Mouse (Mus musculus) kidney, embryonic 15.5 days (tissue): ENCODE measurements around the gene Eps8. TPM values are rescaled to one million over a fixed set of nuclear protein-coding genes. Genes with fewer than 3 reads are reported as not detected.

Experiments
- ATAC-seq: fragments of 200-750 bp; cut with Nextera tagmentation; replicated peaks from 2 replicates; pipeline ENCODE4 v1.8.0; 2017; ENCODE audit warnings: moderate TSS enrichment; ENCODE audit not compliant: low FRiP score
- H3K27ac ChIP-seq: fragments of 300-500 bp; sonication (generic); 2 replicates; pipeline ENCODE4 v1.5.1; 2015; ENCODE audit warnings: mild to moderate bottlenecking, inconsistent platforms
- H3K27me3 ChIP-seq: fragments of 300-500 bp; sonication (generic); 2 replicates; pipeline ENCODE4 v1.6.1; 2015; ENCODE audit warnings: inconsistent platforms
- H3K36me3 ChIP-seq: fragments of 300-500 bp; sonication (generic); 2 replicates; pipeline ENCODE4 v1.6.1; 2015; ENCODE audit warnings: inconsistent platforms
- H3K4me1 ChIP-seq: fragments of 300-500 bp; sonication (generic); 2 replicates; pipeline ENCODE4 v1.6.1; 2015; ENCODE audit warnings: inconsistent platforms
- H3K4me2 ChIP-seq: fragments of 300-500 bp; sonication (generic); 2 replicates; pipeline ENCODE4 v1.6.1; 2015; ENCODE audit warnings: moderate library complexity, mild to moderate bottlenecking, inconsistent platforms
- H3K4me3 ChIP-seq: fragments of 300-500 bp; sonication (generic); replicated peaks from 2 replicates; pipeline ENCODE4 v1.5.1; 2015; ENCODE audit warnings: mild to moderate bottlenecking, inconsistent platforms
- H3K9ac ChIP-seq: fragments of 300-500 bp; sonication (generic); 2 replicates; pipeline ENCODE4 v1.6.1; 2015; ENCODE audit warnings: mild to moderate bottlenecking, inconsistent platforms
- H3K9me3 ChIP-seq: fragments of 300-500 bp; sonication (generic); replicated peaks from 2 replicates; pipeline ENCODE4 v1.6.1; 2016; ENCODE audit warnings: inconsistent platforms
- WGBS: fragments of 180-500 bp; shearing (Covaris S2); methylation state at CpG from one replicate; pipeline ENCODE4 v1.1.7; 2015; ENCODE audit warnings: mixed read lengths; 5-methylcytosine and 5-hydroxymethylcytosine counted together
- polyA plus RNA-seq: library from polyadenylated mRNA; unstranded; fragments of >200 nt; fragmentation: Nextera tagmentation; extraction: Ambion mirVana; gene quantifications from 2 replicates; pipeline ENCODE4 v1.2.1, GENCODE M21; 2015

Eps8 gene
- polyA plus RNA-seq, 1 experiment from 2014 or later = 31.1 TPM

GRCm38 (mm10) chr6:137682629-137683028 is 28.0 kb upstream of the Eps8 start:
- WGBS = 74% methylated on average over 2 of the region's 2 CpGs

GRCm38 (mm10) chr6:137681000-137681399 is 26.3 kb upstream of the Eps8 start:
- H3K4me2 ChIP-seq = no peak overlapping the region
- H3K9ac ChIP-seq = no peak overlapping the region
- 87% methylated on average over 2 of the region's 2 CpGs for WGBS

More at GRCm38 (mm10) chr6:137682629-137683028, 28.0 kb upstream of the Eps8 start:
- H3K4me2 ChIP-seq = no peak overlapping the region
- H3K9ac ChIP-seq = no peak overlapping the region
- H3K27ac ChIP-seq = no peak overlapping the region
- no peak for ATAC-seq
- H3K4me1 ChIP-seq = no peaks in the 10 kb centered on the region
- no peak overlapping the region for H3K4me3 ChIP-seq
- H3K36me3 ChIP-seq = no peaks in the 10 kb centered on the region
- H3K27me3 ChIP-seq = no peaks in the 10 kb centered on the region
- H3K9me3 ChIP-seq = no peaks in the 10 kb centered on the region

GRCm38 (mm10) chr6:137676581-137676980 is 21.9 kb upstream of the Eps8 start:
- no peaks in the 10 kb centered on the region for H3K36me3 ChIP-seq
- H3K27me3 ChIP-seq = no peaks in the 10 kb centered on the region
- H3K4me2 ChIP-seq = no peak overlapping the region
- H3K27ac ChIP-seq = no peak overlapping the region
- no peaks in the 10 kb centered on the region for H3K9me3 ChIP-seq
- H3K4me1 ChIP-seq = no peaks in the 10 kb centered on the region
- no peak overlapping the region for H3K9ac ChIP-seq
- H3K4me3 ChIP-seq = no peak overlapping the region
- ATAC-seq = no peak
- WGBS = 88% methylated on average over 12 of the region's 12 CpGs

More at GRCm38 (mm10) chr6:137681000-137681399, 26.3 kb upstream of the Eps8 start:
- H3K4me1 ChIP-seq = no peaks in the 10 kb centered on the region
- no peak for ATAC-seq
- H3K27me3 ChIP-seq = no peaks in the 10 kb centered on the region
- no peak overlapping the region for H3K27ac ChIP-seq
- H3K9me3 ChIP-seq = no peaks in the 10 kb centered on the region
- H3K4me3 ChIP-seq = no peak overlapping the region
- no peaks in the 10 kb centered on the region for H3K36me3 ChIP-seq

GRCm38 (mm10) chr6:137675556-137675955 is 20.9 kb upstream of the Eps8 start:
- WGBS = 53% methylated on average over 5 of the region's 5 CpGs
- no peak for ATAC-seq
- Histone ChIP-seq H3K4me1 (no peaks in the 10 kb centered on the region), H3K27me3 (no peaks in the 10 kb centered on the region), H3K9ac (no peak overlapping the region), H3K4me2 (no peak overlapping the region), H3K4me3 (no peak overlapping the region), H3K9me3 (no peaks in the 10 kb centered on the region), H3K36me3 (no peaks in the 10 kb centered on the region), H3K27ac (no peak overlapping the region)

GRCm38 (mm10) chr6:137673301-137673700 is 18.6 kb upstream of the Eps8 start:
- no peak overlapping the region for H3K4me2 ChIP-seq
- no peak overlapping the region for H3K9ac ChIP-seq
- H3K9me3 ChIP-seq = no peaks in the 10 kb centered on the region
- no peaks in the 10 kb centered on the region for H3K36me3 ChIP-seq
- no peaks in the 10 kb centered on the region for H3K27me3 ChIP-seq
- no peaks in the 10 kb centered on the region for H3K4me1 ChIP-seq
- H3K27ac ChIP-seq = no peak overlapping the region
- no peak overlapping the region for H3K4me3 ChIP-seq
- ATAC-seq = no peak
- 80% methylated on average over 15 of the region's 15 CpGs for WGBS

- no peak for ATAC-seq
- H3K27me3 ChIP-seq = no peaks in the 10 kb centered on the region
- H3K27ac ChIP-seq = no peak overlapping the region
- no peak overlapping the region for H3K9ac ChIP-seq
- H3K4me1 ChIP-seq = no peaks in the 10 kb centered on the region
- no peaks in the 10 kb centered on the region for H3K9me3 ChIP-seq
- H3K4me3 ChIP-seq = no peak overlapping the region
- H3K4me2 ChIP-seq = no peak overlapping the region
- H3K36me3 ChIP-seq = no peaks in the 10 kb centered on the region
- WGBS = 83% methylated on average over 10 of the region's 10 CpGs
Observed at GRCm38 (mm10) chr6:137671561-137671960, 16.9 kb upstream of the Eps8 start.

- Histone ChIP-seq H3K4me2 (no peak overlapping the region), H3K9ac (no peak overlapping the region), H3K9me3 (no peaks in the 10 kb centered on the region), H3K27ac (no peak overlapping the region), H3K4me1 (no peaks in the 10 kb centered on the region), H3K4me3 (no peak overlapping the region), H3K27me3 (no peaks in the 10 kb centered on the region), H3K36me3 (no peaks in the 10 kb centered on the region)
- WGBS = 93% methylated on average over 9 of the region's 9 CpGs
- no peak for ATAC-seq
Observed at GRCm38 (mm10) chr6:137670820-137671219, 16.1 kb upstream of the Eps8 start.

GRCm38 (mm10) chr6:137669876-137670275 is 15.2 kb upstream of the Eps8 start:
- H3K4me3 ChIP-seq = no peak overlapping the region
- H3K36me3 ChIP-seq = no peaks in the 10 kb centered on the region
- H3K27ac ChIP-seq = no peak overlapping the region
- H3K9ac ChIP-seq = no peak overlapping the region
- WGBS = 88% methylated on average over 3 of the region's 3 CpGs
- no peak for ATAC-seq
- H3K4me2 ChIP-seq = no peak overlapping the region
- H3K27me3 ChIP-seq = no peaks in the 10 kb centered on the region
- H3K9me3 ChIP-seq = no peaks in the 10 kb centered on the region
- H3K4me1 ChIP-seq = no peaks in the 10 kb centered on the region

- ATAC-seq = no peak
- WGBS = 90% methylated on average over 1 of the region's 1 CpGs
- H3K9me3 ChIP-seq = no peaks in the 10 kb centered on the region
- H3K4me1 ChIP-seq = no peaks in the 10 kb centered on the region
- H3K9ac ChIP-seq = no peak overlapping the region
- H3K36me3 ChIP-seq = no peaks in the 10 kb centered on the region
- H3K27me3 ChIP-seq = no peaks in the 10 kb centered on the region
- no peak overlapping the region for H3K4me3 ChIP-seq
- H3K4me2 ChIP-seq = no peak overlapping the region
- no peak overlapping the region for H3K27ac ChIP-seq
Observed at GRCm38 (mm10) chr6:137669433-137669832, 14.8 kb upstream of the Eps8 start.

GRCm38 (mm10) chr6:137668331-137668730 is 13.7 kb upstream of the Eps8 start:
- whole genome bisulfite sequencing = 70% methylated on average over 3 of the region's 3 CpGs

GRCm38 (mm10) chr6:137667665-137668064 is 13.0 kb upstream of the Eps8 start:
- no peaks in the 10 kb centered on the region for H3K27me3 ChIP-seq
- no peaks in the 10 kb centered on the region for H3K4me1 ChIP-seq
- no peak for ATAC-seq
- WGBS = 75% methylated on average over 3 of the region's 3 CpGs
- H3K9ac ChIP-seq = no peak overlapping the region
- no peaks in the 10 kb centered on the region for H3K36me3 ChIP-seq
- H3K9me3 ChIP-seq = no peaks in the 10 kb centered on the region
- H3K4me2 ChIP-seq = no peak overlapping the region
- no peak overlapping the region for H3K27ac ChIP-seq
- H3K4me3 ChIP-seq = no peak overlapping the region

More at GRCm38 (mm10) chr6:137668331-137668730, 13.7 kb upstream of the Eps8 start:
- Histone ChIP-seq H3K9ac (no peak overlapping the region), H3K4me3 (no peak overlapping the region), H3K27ac (no peak overlapping the region), H3K36me3 (no peaks in the 10 kb centered on the region), H3K4me2 (no peak overlapping the region), H3K9me3 (no peaks in the 10 kb centered on the region), H3K27me3 (no peaks in the 10 kb centered on the region), H3K4me1 (no peaks in the 10 kb centered on the region)
- ATAC-seq = no peak

- Histone ChIP-seq H3K4me2 (no peak overlapping the region), H3K27me3 (no peaks in the 10 kb centered on the region), H3K36me3 (no peaks in the 10 kb centered on the region), H3K27ac (no peak overlapping the region), H3K9me3 (no peaks in the 10 kb centered on the region), H3K9ac (no peak overlapping the region), H3K4me3 (no peak overlapping the region), H3K4me1 (no peaks in the 10 kb centered on the region)
- ATAC-seq = no peak
- WGBS = 60% methylated on average over 3 of the region's 3 CpGs
Observed at GRCm38 (mm10) chr6:137664936-137665335, 10.3 kb upstream of the Eps8 start.

GRCm38 (mm10) chr6:137661583-137662365 is 7.1 kb upstream of the Eps8 start:
- Histone ChIP-seq H3K27ac (no peak overlapping the region), H3K9me3 (no peaks in the 10 kb centered on the region), H3K9ac (no peak overlapping the region), H3K4me3 (no peak overlapping the region), H3K4me1 (no peaks in the 10 kb centered on the region), H3K4me2 (no peak overlapping the region), H3K27me3 (no peaks in the 10 kb centered on the region), H3K36me3 (no peaks in the 10 kb centered on the region)
- WGBS = 93% methylated on average over 23 of the region's 23 CpGs
- no peak for ATAC-seq
